10 mouse cellular contexts compared by ENCODE assay signal in the genomic region with DNA sequence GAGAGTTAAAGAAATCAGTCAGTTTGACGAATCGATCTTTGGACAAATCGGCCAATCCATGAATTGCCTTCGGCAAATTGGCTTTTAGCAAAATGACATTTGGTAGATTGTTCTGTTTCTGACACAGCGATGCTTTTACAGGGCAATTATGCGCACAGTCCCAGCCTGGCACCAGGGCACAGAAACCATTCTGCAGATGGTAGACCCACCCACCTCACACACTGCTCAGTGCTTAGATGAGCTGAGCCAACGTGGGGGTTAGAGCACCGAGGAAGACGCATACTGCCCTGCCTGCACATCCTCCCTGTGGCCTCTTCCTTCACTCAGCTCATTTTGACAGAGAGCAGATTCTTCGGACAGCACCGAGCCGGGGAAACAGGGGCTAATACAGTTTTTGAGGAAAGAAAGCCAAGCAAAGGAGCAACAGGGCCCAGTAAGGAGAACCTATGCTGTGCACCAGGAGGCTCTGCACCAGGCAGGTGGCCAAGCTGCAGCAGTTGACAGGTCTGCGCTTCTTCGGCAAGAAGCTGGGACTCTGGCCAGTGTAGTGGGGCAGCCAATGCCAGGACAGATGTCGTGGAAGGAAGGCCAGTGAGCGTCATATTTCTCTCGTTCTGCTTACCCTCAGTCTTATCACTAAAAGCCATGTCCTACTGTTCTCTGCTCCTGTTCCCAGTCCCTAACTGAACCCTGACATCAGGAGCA.
DNase-seq lines count a peak whose midpoint lies in the region; ATAC-seq and TF ChIP-seq lines count a peak whose summit lies in the region.
"Had no signal": no experiment of that assay in that cellular context is flagged by ENCODE, and none has a peak within 500 bp of the region (broad histone marks: within the 10 kb centered on the region; RNA-seq: fewer than 3 reads in every experiment).

No protein-coding gene starts in this region.

- peaks cover 91% of the 10 kb centered on the region for H3K4me1 ChIP-seq in hindbrain, embryonic 13.5 days (replicated peaks)
- H3K4me1 ChIP-seq in hindbrain, embryonic 12.5 days: peaks cover 70% of the 10 kb centered on the region

- H3K36me3 ChIP-seq in hindbrain, embryonic 13.5 days: no peaks in the 10 kb centered on the region
- no peaks in the 10 kb centered on the region for H3K36me3 ChIP-seq in hindbrain, embryonic 12.5 days
- H3K36me3 ChIP-seq: limb, embryonic 12.5 days had no signal

- no peak for TF ChIP-seq POLR2A in brain, embryonic 14.5 days (IDR thresholded peaks at IDR 0.05; ENCODE audit: borderline replicate concordance, extremely low read depth, insufficient read depth, insufficient read length, poor library complexity, severe bottlenecking)

- no peak for TF ChIP-seq CTCF in brain, embryonic 14.5 days (IDR thresholded peaks at IDR 0.05; ENCODE audit: borderline replicate concordance, extremely low read depth, insufficient read depth, insufficient read length)

- no peak overlapping the region for H3K4me3 ChIP-seq in hindbrain, embryonic 13.5 days
- no peak overlapping the region for H3K4me3 ChIP-seq in hindbrain, embryonic 12.5 days
- H3K4me3 ChIP-seq: limb, embryonic 12.5 days had no signal

- DNase-seq in MN1 (ENCODE audit: low spot score): peak; percentile 20
- DNase-seq in brain, embryonic 14.5 days (ENCODE audit: low read depth): peak; percentile 68
- peak; percentile 48 to 70 for DNase-seq in left cerebral cortex, postnatal 36 days (ENCODE audit: low spot score in 2 of 2)
- DNase-seq in heart, postnatal 4 days: no peak
- no peak for DNase-seq in adrenal gland, postnatal 36 days
- DNase-seq: thymus, adult 18-20 months had no signal

- WGBS in hindbrain, embryonic 13.5 days: 55% methylated on average over 17 of the region's 17 CpGs
- WGBS in hindbrain, embryonic 12.5 days: 66% methylated on average over 17 of the region's 17 CpGs

- H3K27me3 ChIP-seq in hindbrain, embryonic 13.5 days: peaks cover 63% of the 10 kb centered on the region
- H3K27me3 ChIP-seq in hindbrain, embryonic 12.5 days: peaks cover 59% of the 10 kb centered on the region

- H3K9ac ChIP-seq in hindbrain, embryonic 13.5 days: peak overlapping the region; percentile 39; the same call in 1 of the 2 replicates
- H3K9ac ChIP-seq in hindbrain, embryonic 12.5 days: no peak overlapping the region
- H3K9ac ChIP-seq: limb, embryonic 12.5 days; liver, postnatal 0 days had no signal

- intact Hi-C loops in left cerebral cortex, postnatal 36 days (cut with DNase I): no loop called here

- no peak for ATAC-seq in hindbrain, embryonic 13.5 days (ENCODE audit: low FRiP score)
- no peak for ATAC-seq in hindbrain, embryonic 12.5 days (ENCODE audit: low FRiP score)
- ATAC-seq: liver, postnatal 0 days had no signal

- H3K4me2 ChIP-seq in hindbrain, embryonic 13.5 days: no peak overlapping the region
- H3K4me2 ChIP-seq in hindbrain, embryonic 12.5 days (replicated peaks): no peak overlapping the region
- H3K4me2 ChIP-seq: limb, embryonic 12.5 days had no signal

- peak overlapping the region; percentile 40 for H3K27ac ChIP-seq in hindbrain, embryonic 13.5 days
- H3K27ac ChIP-seq in hindbrain, embryonic 12.5 days: no peak overlapping the region
- H3K27ac ChIP-seq: limb, embryonic 12.5 days had no signal

- no peaks in the 10 kb centered on the region for H3K9me3 ChIP-seq in hindbrain, embryonic 13.5 days
- no peaks in the 10 kb centered on the region for H3K9me3 ChIP-seq in hindbrain, embryonic 12.5 days (replicated peaks)
- H3K9me3 ChIP-seq: limb, embryonic 12.5 days had no signal

Comparison
In these comparisons a context has a peak if more than half of its experiments do, and no peak if none do; other contexts are left out.
1. DNase-seq: peak in MN1 (single experiment), brain, embryonic 14.5 days (single experiment) and left cerebral cortex, postnatal 36 days (2 of 2); none in heart, postnatal 4 days (single experiment) and adrenal gland, postnatal 36 days (0 of 2).